Mouse (Mus musculus): ENCODE measurements around the gene Fbxl2.

- no peak for TF ChIP-seq POLR2A (IDR thresholded peaks at IDR 0.05; ENCODE audit: insufficient read length, low read depth)
- no peak for TF ChIP-seq MYOG (IDR thresholded peaks at IDR 0.05; ENCODE audit: control insufficient read depth in 1 of 3, insufficient read depth in 1 of 3, insufficient read length in 2 of 3, low read depth in 2 of 3)
- TF ChIP-seq USF1 (IDR thresholded peaks at IDR 0.05; ENCODE audit: low read depth): no peak
These were observed 116.3 kb downstream of the Fbxl2 start for GRCm38 (mm10) chr9:113929676-113930075.

Measured in myocyte (in vitro differentiated cells).